Comparison of ENCODE assay signal across 13 mouse cellular contexts in genomic region chr16:6091326-6092123, GRCm38 (mm10).
DNase-seq lines count a peak whose midpoint lies in the region; ATAC-seq lines count a peak whose summit lies in the region.
"Had no signal": no experiment of that assay in that cellular context is flagged by ENCODE, and none has a peak within 500 bp of the region (broad histone marks: within the 10 kb centered on the region; RNA-seq: fewer than 3 reads in every experiment).

No protein-coding gene starts in this region.

- peak; percentile 55 for DNase-seq in cerebellum, adult 9-10 months
- no peak for DNase-seq in cerebellum, postnatal 4 days (ENCODE audit: low spot score in 2 of 2)
- DNase-seq in frontal cortex, postnatal 36 days (ENCODE audit: low spot score in 2 of 2) = no peak
- peak; percentile 32 for DNase-seq in MN1 (ENCODE audit: low spot score)
- DNase-seq in embryo, embryonic 10 days (ENCODE audit: low spot score) = no peak
- DNase-seq in ovary, postnatal 36 days (ENCODE audit: low spot score) = no peak
- DNase-seq: adrenal gland, postnatal 10 days; gastrocnemius, postnatal 10 days; heart, adult 2 months; kidney, adult 2 months had no signal

- peak; percentile 44; the same call in 1 of the 2 replicates for ATAC-seq in frontal cortex, adult (ENCODE audit: low TSS enrichment)
- ATAC-seq: forebrain, embryonic 14.5 days; intestine, embryonic 16.5 days had no signal

Comparison
In these comparisons a context has a peak if more than half of its experiments do, and no peak if none do; other contexts are left out.
1. DNase-seq: peak in cerebellum, adult 9-10 months (single experiment) and MN1 (single experiment); none in cerebellum, postnatal 4 days (0 of 2), frontal cortex, postnatal 36 days (0 of 2), embryo, embryonic 10 days (single experiment) and ovary, postnatal 36 days (single experiment).